Mouse (Mus musculus): Measurements from ENCODE around the gene Mnat1. TPM values are rescaled to one million over a fixed set of nuclear protein-coding genes. Genes with fewer than 3 reads are reported as not detected.

The Mnat1 gene
- polyA plus RNA-seq, 1 experiment from 2014 or later: 17.3 TPM

- 62% methylated on average over 2 of the region's 2 CpGs for WGBS
- Histone ChIP-seq H3K27ac (ENCODE audit: low read length) (no peak overlapping the region), H3K4me3 (replicated peaks; ENCODE audit: low read length) (no peak overlapping the region), H3K9me3 (ENCODE audit: control insufficient read depth, low read length) (no peaks in the 10 kb centered on the region; the same call in 1 of the 2 replicates), H3K27me3 (replicated peaks; ENCODE audit: control insufficient read depth, insufficient read depth, low read length) (no peaks in the 10 kb centered on the region), H3K4me2 (ENCODE audit: low read length) (no peak overlapping the region), H3K4me1 (replicated peaks; ENCODE audit: control insufficient read depth, insufficient read depth, low read length) (no peaks in the 10 kb centered on the region), H3K36me3 (ENCODE audit: control insufficient read depth, insufficient read depth) (no peaks in the 10 kb centered on the region), H3K9ac (replicated peaks; ENCODE audit: low read depth, low read length) (no peak overlapping the region)
- ATAC-seq: no peak
Measured at GRCm38 (mm10) chr12:73255006-73255405, 131.5 kb downstream of the Mnat1 start.

- Histone ChIP-seq H3K36me3 (ENCODE audit: control insufficient read depth, insufficient read depth) (no peaks in the 10 kb centered on the region), H3K4me2 (ENCODE audit: low read length) (no peak overlapping the region), H3K27ac (ENCODE audit: low read length) (no peak overlapping the region), H3K4me3 (replicated peaks; ENCODE audit: low read length) (no peak overlapping the region), H3K27me3 (replicated peaks; ENCODE audit: control insufficient read depth, insufficient read depth, low read length) (no peaks in the 10 kb centered on the region), H3K9ac (replicated peaks; ENCODE audit: low read depth, low read length) (no peak overlapping the region), H3K9me3 (ENCODE audit: control insufficient read depth, low read length) (no peaks in the 10 kb centered on the region; the same call in 1 of the 2 replicates), H3K4me1 (replicated peaks; ENCODE audit: control insufficient read depth, insufficient read depth, low read length) (no peaks in the 10 kb centered on the region)
- WGBS: 94% methylated on average over 6 of the region's 6 CpGs
- ATAC-seq: no peak
Measured at GRCm38 (mm10) chr12:73259269-73259668, 135.8 kb downstream of the Mnat1 start.

- no peak overlapping the region for H3K4me3 ChIP-seq (replicated peaks; ENCODE audit: low read length)
- ATAC-seq: no peak
- H3K27me3 ChIP-seq (replicated peaks; ENCODE audit: control insufficient read depth, insufficient read depth, low read length): no peaks in the 10 kb centered on the region
- 86% methylated on average over 1 of the region's 1 CpGs for WGBS
- no peaks in the 10 kb centered on the region for H3K36me3 ChIP-seq (ENCODE audit: control insufficient read depth, insufficient read depth)
- no peak overlapping the region for H3K9ac ChIP-seq (replicated peaks; ENCODE audit: low read depth, low read length)
- H3K4me1 ChIP-seq (replicated peaks; ENCODE audit: control insufficient read depth, insufficient read depth, low read length): no peaks in the 10 kb centered on the region
- H3K27ac ChIP-seq (ENCODE audit: low read length): no peak overlapping the region
- no peaks in the 10 kb centered on the region; the same call in 1 of the 2 replicates for H3K9me3 ChIP-seq (ENCODE audit: control insufficient read depth, low read length)
- no peak overlapping the region for H3K4me2 ChIP-seq (ENCODE audit: low read length)
Measured at GRCm38 (mm10) chr12:73260339-73260738, 136.8 kb downstream of the Mnat1 start.

GRCm38 (mm10) chr12:73265381-73265978, 142.0 kb downstream of the Mnat1 start:
- no peak for ATAC-seq

GRCm38 (mm10) chr12:73266597-73266996, 143.1 kb downstream of the Mnat1 start:
- H3K9me3 ChIP-seq (ENCODE audit: control insufficient read depth, low read length): no peaks in the 10 kb centered on the region
- no peak overlapping the region for H3K4me2 ChIP-seq (ENCODE audit: low read length)
- no peaks in the 10 kb centered on the region for H3K4me1 ChIP-seq (replicated peaks; ENCODE audit: control insufficient read depth, insufficient read depth, low read length)
- no peak for ATAC-seq
- H3K36me3 ChIP-seq (ENCODE audit: control insufficient read depth, insufficient read depth): no peaks in the 10 kb centered on the region
- no peak overlapping the region for H3K27ac ChIP-seq (ENCODE audit: low read length)
- 77% methylated on average over 1 of the region's 1 CpGs for WGBS
- no peak overlapping the region for H3K4me3 ChIP-seq (replicated peaks; ENCODE audit: low read length)
- no peak overlapping the region for H3K9ac ChIP-seq (replicated peaks; ENCODE audit: low read depth, low read length)
- no peaks in the 10 kb centered on the region for H3K27me3 ChIP-seq (replicated peaks; ENCODE audit: control insufficient read depth, insufficient read depth, low read length)

More at GRCm38 (mm10) chr12:73265381-73265978, 142.0 kb downstream of the Mnat1 start:
- Histone ChIP-seq H3K9ac (replicated peaks; ENCODE audit: low read depth, low read length) (no peak overlapping the region), H3K4me1 (replicated peaks; ENCODE audit: control insufficient read depth, insufficient read depth, low read length) (no peaks in the 10 kb centered on the region), H3K27ac (ENCODE audit: low read length) (no peak overlapping the region), H3K36me3 (ENCODE audit: control insufficient read depth, insufficient read depth) (no peaks in the 10 kb centered on the region), H3K27me3 (replicated peaks; ENCODE audit: control insufficient read depth, insufficient read depth, low read length) (no peaks in the 10 kb centered on the region), H3K4me3 (replicated peaks; ENCODE audit: low read length) (no peak overlapping the region), H3K9me3 (ENCODE audit: control insufficient read depth, low read length) (no peaks in the 10 kb centered on the region), H3K4me2 (ENCODE audit: low read length) (no peak overlapping the region)
- 57% methylated on average over 3 of the region's 3 CpGs for WGBS

- no peaks in the 10 kb centered on the region for H3K9me3 ChIP-seq (ENCODE audit: control insufficient read depth, low read length)
- WGBS: 76% methylated on average over 1 of the region's 1 CpGs
Measured at GRCm38 (mm10) chr12:73268497-73268896, 145.0 kb downstream of the Mnat1 start.

GRCm38 (mm10) chr12:73269531-73269930, 146.0 kb downstream of the Mnat1 start:
- H3K4me1 ChIP-seq (replicated peaks; ENCODE audit: control insufficient read depth, insufficient read depth, low read length): no peaks in the 10 kb centered on the region
- no peak overlapping the region for H3K9ac ChIP-seq (replicated peaks; ENCODE audit: low read depth, low read length)
- H3K4me3 ChIP-seq (replicated peaks; ENCODE audit: low read length): no peak overlapping the region
- H3K36me3 ChIP-seq (ENCODE audit: control insufficient read depth, insufficient read depth): no peaks in the 10 kb centered on the region
- no peak overlapping the region for H3K27ac ChIP-seq (ENCODE audit: low read length)
- WGBS: 90% methylated on average over 3 of the region's 3 CpGs
- no peak overlapping the region for H3K4me2 ChIP-seq (ENCODE audit: low read length)
- no peak for ATAC-seq
- H3K27me3 ChIP-seq (replicated peaks; ENCODE audit: control insufficient read depth, insufficient read depth, low read length): no peaks in the 10 kb centered on the region
- H3K9me3 ChIP-seq (ENCODE audit: control insufficient read depth, low read length): no peaks in the 10 kb centered on the region

More at GRCm38 (mm10) chr12:73268497-73268896, 145.0 kb downstream of the Mnat1 start:
- Histone ChIP-seq H3K27me3 (replicated peaks; ENCODE audit: control insufficient read depth, insufficient read depth, low read length) (no peaks in the 10 kb centered on the region), H3K4me1 (replicated peaks; ENCODE audit: control insufficient read depth, insufficient read depth, low read length) (no peaks in the 10 kb centered on the region), H3K36me3 (ENCODE audit: control insufficient read depth, insufficient read depth) (no peaks in the 10 kb centered on the region), H3K9ac (replicated peaks; ENCODE audit: low read depth, low read length) (no peak overlapping the region), H3K27ac (ENCODE audit: low read length) (no peak overlapping the region), H3K4me3 (replicated peaks; ENCODE audit: low read length) (no peak overlapping the region), H3K4me2 (ENCODE audit: low read length) (no peak overlapping the region)
- no peak for ATAC-seq

- no peaks in the 10 kb centered on the region for H3K4me1 ChIP-seq (replicated peaks; ENCODE audit: control insufficient read depth, insufficient read depth, low read length)
- H3K27me3 ChIP-seq (replicated peaks; ENCODE audit: control insufficient read depth, insufficient read depth, low read length): no peaks in the 10 kb centered on the region
- H3K9ac ChIP-seq (replicated peaks; ENCODE audit: low read depth, low read length): no peak overlapping the region
- no peak for ATAC-seq
- H3K4me3 ChIP-seq (replicated peaks; ENCODE audit: low read length): no peak overlapping the region
- 94% methylated on average over 4 of the region's 4 CpGs for WGBS
- no peak overlapping the region for H3K4me2 ChIP-seq (ENCODE audit: low read length)
- no peaks in the 10 kb centered on the region for H3K36me3 ChIP-seq (ENCODE audit: control insufficient read depth, insufficient read depth)
- no peak overlapping the region for H3K27ac ChIP-seq (ENCODE audit: low read length)
- H3K9me3 ChIP-seq (ENCODE audit: control insufficient read depth, low read length): no peaks in the 10 kb centered on the region
Measured at GRCm38 (mm10) chr12:73269933-73270332, 146.4 kb downstream of the Mnat1 start.

- no peak overlapping the region for H3K4me3 ChIP-seq (replicated peaks; ENCODE audit: low read length)
- ATAC-seq: no peak
- H3K36me3 ChIP-seq (ENCODE audit: control insufficient read depth, insufficient read depth): peaks cover 18% of the 10 kb centered on the region
- H3K9me3 ChIP-seq (ENCODE audit: control insufficient read depth, low read length): no peaks in the 10 kb centered on the region
- no peaks in the 10 kb centered on the region for H3K27me3 ChIP-seq (replicated peaks; ENCODE audit: control insufficient read depth, insufficient read depth, low read length)
- no peak overlapping the region for H3K4me2 ChIP-seq (ENCODE audit: low read length)
- WGBS: 96% methylated on average over 3 of the region's 3 CpGs
- H3K4me1 ChIP-seq (replicated peaks; ENCODE audit: control insufficient read depth, insufficient read depth, low read length): no peaks in the 10 kb centered on the region
- H3K9ac ChIP-seq (replicated peaks; ENCODE audit: low read depth, low read length): no peak overlapping the region
- no peak overlapping the region for H3K27ac ChIP-seq (ENCODE audit: low read length)
Measured at GRCm38 (mm10) chr12:73274921-73275320, 151.4 kb downstream of the Mnat1 start.
